Mouse (Mus musculus): ENCODE data around the gene Slc19a1.

DNA sequence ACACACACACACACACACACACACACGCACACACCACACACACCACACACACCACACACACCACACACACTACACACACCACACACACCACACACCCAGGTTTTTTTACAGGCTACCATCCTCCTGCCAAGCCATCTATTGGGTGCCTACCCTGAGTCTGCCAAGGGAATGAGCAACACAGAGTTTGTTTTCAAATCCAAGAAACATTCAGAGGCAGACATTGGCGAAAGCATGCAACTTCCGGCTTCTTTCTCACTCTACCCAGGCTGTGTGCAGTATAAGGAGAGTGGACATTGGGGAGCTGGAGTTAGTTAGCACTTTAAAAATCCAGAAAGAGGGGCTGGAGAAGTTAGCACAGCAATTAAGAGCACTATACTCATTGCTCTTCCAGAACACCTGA lies 23.3 kb upstream of the Slc19a1 start:
- TF ChIP-seq CTCF (IDR thresholded peaks at IDR 0.05; ENCODE audit: low read depth) (no peak), EP300 (IDR thresholded peaks at IDR 0.05; ENCODE audit: low read depth) (no peak)

Measured in liver, embryonic 14.5 days (tissue).